Mouse (Mus musculus): Measurements from ENCODE around the gene Atxn7l1. TPM values are rescaled to one million over a fixed set of nuclear protein-coding genes. Genes with fewer than 3 reads are reported as not detected.

Atxn7l1 gene
- total RNA-seq, 2 experiments from 2014 or later = 26.5 to 29.5 TPM

- DNase-seq = no peak
Observed at GRCm38 (mm10) chr12:33273147-33273546, 125.7 kb downstream of the Atxn7l1 start.

- no peak for DNase-seq
Observed at GRCm38 (mm10) chr12:33273668-33274067, 126.2 kb downstream of the Atxn7l1 start.

GRCm38 (mm10) chr12:33276028-33276427, 128.5 kb downstream of the Atxn7l1 start:
- peak in 1 of 2 experiments; percentile 7 for DNase-seq

- DNase-seq = no peak
Observed at GRCm38 (mm10) chr12:33277427-33277826, 129.9 kb downstream of the Atxn7l1 start.

- no peak for DNase-seq
Observed at GRCm38 (mm10) chr12:33279159-33279558, 131.7 kb downstream of the Atxn7l1 start.

GRCm38 (mm10) chr12:33280805-33281204, 133.3 kb downstream of the Atxn7l1 start:
- DNase-seq = peak; percentile 74 to 83

GRCm38 (mm10) chr12:33284344-33284936, 136.9 kb downstream of the Atxn7l1 start:
- no peak for DNase-seq

GRCm38 (mm10) chr12:33285354-33285753, 137.9 kb downstream of the Atxn7l1 start:
- no peak for DNase-seq

GRCm38 (mm10) chr12:33285933-33286649, 138.6 kb downstream of the Atxn7l1 start:
- peak; percentile 59 to 66 for DNase-seq

- DNase-seq = no peak
Observed at GRCm38 (mm10) chr12:33287686-33288085, 140.2 kb downstream of the Atxn7l1 start.

- DNase-seq = no peak
Observed at GRCm38 (mm10) chr12:33288746-33289145, 141.3 kb downstream of the Atxn7l1 start.

GRCm38 (mm10) chr12:33302070-33302469, 154.6 kb downstream of the Atxn7l1 start:
- DNase-seq = peak; percentile 70 to 74

- peak; percentile 74 to 81 for DNase-seq
Observed at GRCm38 (mm10) chr12:33302523-33303383, 155.3 kb downstream of the Atxn7l1 start.

- DNase-seq = no peak
Observed at GRCm38 (mm10) chr12:33303384-33303770, 155.9 kb downstream of the Atxn7l1 start.

- peak in 1 of 2 experiments; percentile 31 for DNase-seq
Observed at GRCm38 (mm10) chr12:33305106-33305505, 157.6 kb downstream of the Atxn7l1 start.

- no peak for DNase-seq
Observed at GRCm38 (mm10) chr12:33306476-33306875, 159.0 kb downstream of the Atxn7l1 start.

GRCm38 (mm10) chr12:33308668-33309067, 161.2 kb downstream of the Atxn7l1 start:
- no peak for DNase-seq

- peak; percentile 77 to 78 for DNase-seq
Observed at GRCm38 (mm10) chr12:33313828-33314671, 166.6 kb downstream of the Atxn7l1 start.

- DNase-seq = peak in 1 of 2 experiments; percentile 24
Observed at GRCm38 (mm10) chr12:33314924-33315643, 167.6 kb downstream of the Atxn7l1 start.

GRCm38 (mm10) chr12:33315804-33316203, 168.3 kb downstream of the Atxn7l1 start:
- DNase-seq = no peak

Measured in adrenal gland, postnatal 36 days (tissue).